Mouse (Mus musculus) erythroblast, embryonic 14.5 days (primary cell): ENCODE results near the gene Prm2. TPM values are rescaled to one million over a fixed set of nuclear protein-coding genes. Genes with fewer than 3 reads are reported as not detected.

Source experiments
- H3K27me3 ChIP-seq: 2 replicates; pipeline ENCODE4 v1.6.1; 2012; ENCODE audit warnings: inconsistent platforms; ENCODE audit not compliant: control insufficient read depth
- H3K36me3 ChIP-seq: 2 replicates; pipeline ENCODE4 v1.6.1; 2012; ENCODE audit warnings: mild to moderate bottlenecking, inconsistent platforms; ENCODE audit not compliant: control insufficient read depth
- H3K4me1 ChIP-seq: 2 replicates; pipeline ENCODE4 v1.6.1; 2012; ENCODE audit warnings: inconsistent platforms; ENCODE audit not compliant: control insufficient read depth
- H3K4me3 ChIP-seq: replicated peaks from 2 replicates; pipeline ENCODE3; 2012; ENCODE audit warnings: moderate library complexity, mild to moderate bottlenecking, inconsistent platforms
- H3K9me3 ChIP-seq: 2 replicates; pipeline ENCODE4 v1.6.1; 2012; ENCODE audit warnings: low read length, inconsistent platforms, mixed read lengths; ENCODE audit not compliant: control insufficient read depth
- GATA1 ChIP-seq: IDR thresholded peaks from 2 replicates; pipeline ENCODE4 v1.6.1; 2012; ENCODE audit warnings: low read length, inconsistent platforms, mixed read lengths
- TAL1 ChIP-seq: IDR thresholded peaks from 3 replicates; pipeline ENCODE4 v1.6.1; 2012; ENCODE audit warnings: low read length, inconsistent platforms, mixed read lengths
- polyA plus RNA-seq: library from polyadenylated mRNA; stranded (reverse); fragments of >175 nt; gene quantifications from 2 replicates; pipeline ENCODE4 v1.2.3, GENCODE M21; 2012

Gene Prm2
- polyA plus RNA-seq, 1 experiment: not detected

- Histone ChIP-seq H3K4me3 (no peak overlapping the region), H3K4me1 (peaks cover 26% of the 10 kb centered on the region), H3K36me3 (no peaks in the 10 kb centered on the region), H3K9me3 (peaks cover 7% of the 10 kb centered on the region; the same call in 1 of the 2 replicates), H3K27me3 (peaks cover 46% of the 10 kb centered on the region)
- no peak for TF ChIP-seq TAL1
Observed at GRCm38 (mm10) chr16:10783152-10783434, 12.8 kb downstream of the Prm2 start.

- Histone ChIP-seq H3K9me3 (peaks cover 7% of the 10 kb centered on the region; the same call in 1 of the 2 replicates), H3K4me1 (peaks cover 26% of the 10 kb centered on the region), H3K27me3 (peaks cover 45% of the 10 kb centered on the region), H3K36me3 (no peaks in the 10 kb centered on the region), H3K4me3 (no peak overlapping the region)
- no peak for TF ChIP-seq GATA1
- TF ChIP-seq TAL1: no peak
Observed at GRCm38 (mm10) chr16:10782377-10783151, 13.4 kb downstream of the Prm2 start.

- TF ChIP-seq GATA1: no peak
- no peak for TF ChIP-seq TAL1
- Histone ChIP-seq H3K4me1 (peaks cover 26% of the 10 kb centered on the region), H3K27me3 (peaks cover 45% of the 10 kb centered on the region), H3K36me3 (no peaks in the 10 kb centered on the region), H3K4me3 (no peak overlapping the region), H3K9me3 (peaks cover 7% of the 10 kb centered on the region; the same call in 1 of the 2 replicates)
Observed at GRCm38 (mm10) chr16:10781862-10782371, 14.0 kb downstream of the Prm2 start.

GRCm38 (mm10) chr16:10780631-10781120 lies 15.3 kb downstream of the Prm2 start:
- Histone ChIP-seq H3K27me3 (peaks cover 44% of the 10 kb centered on the region), H3K4me3 (no peak overlapping the region), H3K9me3 (peaks cover 7% of the 10 kb centered on the region; the same call in 1 of the 2 replicates), H3K36me3 (no peaks in the 10 kb centered on the region), H3K4me1 (peaks cover 14% of the 10 kb centered on the region)
- TF ChIP-seq GATA1 (no peak), TAL1 (no peak)

- Histone ChIP-seq H3K4me3 (no peak overlapping the region), H3K4me1 (no peaks in the 10 kb centered on the region), H3K9me3 (no peaks in the 10 kb centered on the region), H3K27me3 (peaks cover 17% of the 10 kb centered on the region), H3K36me3 (no peaks in the 10 kb centered on the region)
- TF ChIP-seq TAL1: no peak
- no peak for TF ChIP-seq GATA1
Observed at GRCm38 (mm10) chr16:10777579-10778160, 18.3 kb downstream of the Prm2 start.

GRCm38 (mm10) chr16:10776322-10776721 lies 19.6 kb downstream of the Prm2 start:
- H3K4me3 ChIP-seq: no peak overlapping the region
- peaks cover 4% of the 10 kb centered on the region for H3K27me3 ChIP-seq
- no peaks in the 10 kb centered on the region for H3K9me3 ChIP-seq
- no peak for TF ChIP-seq GATA1
- no peak for TF ChIP-seq TAL1
- H3K4me1 ChIP-seq: peaks cover 10% of the 10 kb centered on the region
- no peaks in the 10 kb centered on the region for H3K36me3 ChIP-seq

- TF ChIP-seq TAL1 (no peak), GATA1 (no peak)
- peaks cover 10% of the 10 kb centered on the region for H3K4me1 ChIP-seq
- H3K9me3 ChIP-seq: no peaks in the 10 kb centered on the region
- H3K36me3 ChIP-seq: no peaks in the 10 kb centered on the region
- H3K4me3 ChIP-seq: no peak overlapping the region
- H3K27me3 ChIP-seq: no peaks in the 10 kb centered on the region
Observed at GRCm38 (mm10) chr16:10774726-10775125, 21.2 kb downstream of the Prm2 start.

GRCm38 (mm10) chr16:10773543-10773942 lies 22.4 kb downstream of the Prm2 start:
- H3K9me3 ChIP-seq: no peaks in the 10 kb centered on the region
- H3K27me3 ChIP-seq: peaks cover 6% of the 10 kb centered on the region; the same call in 1 of the 2 replicates
- TF ChIP-seq GATA1: no peak
- TF ChIP-seq TAL1: no peak
- no peaks in the 10 kb centered on the region for H3K36me3 ChIP-seq
- H3K4me1 ChIP-seq: peaks cover 13% of the 10 kb centered on the region
- H3K4me3 ChIP-seq: no peak overlapping the region

- peaks cover 8% of the 10 kb centered on the region; the same call in 1 of the 2 replicates for H3K27me3 ChIP-seq
- no peaks in the 10 kb centered on the region for H3K9me3 ChIP-seq
- TF ChIP-seq TAL1 (no peak), GATA1 (no peak)
- H3K36me3 ChIP-seq: no peaks in the 10 kb centered on the region
- H3K4me3 ChIP-seq: no peak overlapping the region
- peaks cover 15% of the 10 kb centered on the region for H3K4me1 ChIP-seq
Observed at GRCm38 (mm10) chr16:10771769-10772510, 24.0 kb downstream of the Prm2 start.
